Mouse (Mus musculus) adrenal gland, adult 18-20 months (tissue): ENCODE data around the gene Rep15. TPM values are rescaled to one million over a fixed set of nuclear protein-coding genes. Genes with fewer than 3 reads are reported as not detected.

ENCODE experiments used
- total RNA-seq, 2 experiments: library from RNA; stranded (reverse); gene quantifications; 1 replicate in 1 of 2; 2 replicates in 1 of 2; pipeline ENCODE4 v1.2.3; 2021

Gene Rep15
- total RNA-seq, 2 experiments from 2014 or later = 0.66 to 0.99 TPM

Other genes with a start within 250 kb of the Rep15 start
- gene Arntl2, start 236.5 kb upstream of the Rep15 start, total RNA-seq = 1 to 10 TPM in 1 of 2 experiments, under 1 TPM in 1; 0.67 to 1.2 TPM
- not detected for gene Smco2, start 182.5 kb upstream of the Rep15 start, total RNA-seq
- gene Ppfibp1, start 144.1 kb upstream of the Rep15 start, total RNA-seq = 10 to 100 TPM; 72.0 to 88.3 TPM
- not detected for gene 1700034J05Rik, start 78.2 kb upstream of the Rep15 start, total RNA-seq
- gene Mrps35, start 10.2 kb downstream of the Rep15 start, total RNA-seq = 100 to 1,000 TPM in 1 of 2 experiments, 10 to 100 TPM in 1; 80.3 to 102 TPM
- gene Mansc4, start 54.4 kb downstream of the Rep15 start, total RNA-seq = under 1 TPM in 1 of 2 experiments, not detected in 1; 0.27 TPM
- 10 to 100 TPM; 16.5 to 25.6 TPM for gene Klhl42, start 58.8 kb downstream of the Rep15 start, total RNA-seq
- gene Pthlh, start 231.6 kb downstream of the Rep15 start, total RNA-seq = 1 to 10 TPM in 1 of 2 experiments, under 1 TPM in 1; 0.23 to 1.3 TPM